ENCODE assay signal across 19 mouse cellular contexts in the genomic region with DNA sequence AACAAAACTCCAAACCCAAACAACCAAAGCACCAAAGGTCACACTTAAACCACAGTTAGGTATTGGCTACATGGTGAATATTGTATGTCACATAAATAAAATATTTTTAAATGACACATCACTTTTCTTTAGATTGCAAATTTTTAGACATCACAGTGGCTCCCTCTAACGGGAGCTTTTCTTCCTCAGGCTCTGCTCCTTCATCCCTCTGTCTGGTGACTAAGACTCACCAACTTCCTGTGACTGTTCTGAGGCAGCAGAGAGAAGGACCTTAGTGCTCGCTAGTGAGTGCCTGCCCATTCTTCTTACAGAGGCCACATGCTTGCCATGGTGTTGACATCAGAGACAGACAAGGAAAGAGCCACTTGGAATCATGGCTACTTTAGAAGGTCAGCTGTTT. TPM values are rescaled to one million over a fixed set of nuclear protein-coding genes. Genes with fewer than 3 reads are reported as not detected.
DNase-seq lines count a peak whose midpoint lies in the region; ATAC-seq and TF ChIP-seq lines count a peak whose summit lies in the region.
"Had no signal": no experiment of that assay in that cellular context is flagged by ENCODE, and none has a peak within 500 bp of the region (broad histone marks: within the 10 kb centered on the region; RNA-seq: fewer than 3 reads in every experiment).

No protein-coding gene starts in this region.

- H3K27ac ChIP-seq in liver, adult 2 months (replicated peaks; ENCODE audit: insufficient read depth, low read depth, low read length) = no peak overlapping the region
- H3K27ac ChIP-seq: forebrain, embryonic 12.5 days; hindbrain, embryonic 14.5 days had no signal

- no peak overlapping the region for H3K4me3 ChIP-seq in liver, adult 2 months (ENCODE audit: insufficient read depth, low read depth, low read length)
- H3K4me3 ChIP-seq: forebrain, embryonic 12.5 days had no signal

- no peak for DNase-seq in frontal cortex, postnatal 14 days (ENCODE audit: low spot score in 2 of 2)
- DNase-seq in liver, adult 2 months (ENCODE audit: extremely low read depth, low read depth, low spot score) = peak; percentile 12
- DNase-seq in liver = no peak
- peak; percentile 52 for DNase-seq in brain, adult 2 months (ENCODE audit: low read depth, low spot score)
- DNase-seq: adrenal gland, postnatal 25 days; cerebellum, adult 9-10 months; heart, postnatal 14 days; kidney, adult 18-20 months; kidney, postnatal 25 days; liver, postnatal 0 days; midbrain, embryonic 14.5 days; right cerebral cortex, adult 18-20 months had no signal

- TF ChIP-seq CTCF in liver, adult 2 months (IDR thresholded peaks at IDR 0.05; ENCODE audit: low read depth, low read length) = no peak

- H3K9ac ChIP-seq in liver, adult 2 months (ENCODE audit: low read depth, low read length) = no peak overlapping the region
- H3K9ac ChIP-seq: forebrain, embryonic 12.5 days; hindbrain, embryonic 14.5 days; liver, postnatal 0 days had no signal

- TF ChIP-seq POLR2A in liver, adult 2 months (IDR thresholded peaks at IDR 0.05; ENCODE audit: extremely low read depth, insufficient read depth, low read length) = no peak

- H3K4me1 ChIP-seq in liver, adult 2 months (ENCODE audit: control insufficient read depth, insufficient read depth, low read length) = no peaks in the 10 kb centered on the region
- H3K4me1 ChIP-seq: forebrain, embryonic 12.5 days had no signal

- H3K79me2 ChIP-seq in liver, adult 2 months (ENCODE audit: control insufficient read depth, insufficient read depth, low read length) = no peaks in the 10 kb centered on the region

- H3K27me3 ChIP-seq in liver, adult 2 months (ENCODE audit: control insufficient read depth, insufficient read depth, low read length) = no peaks in the 10 kb centered on the region
- H3K27me3 ChIP-seq: CH12.LX; forebrain, embryonic 12.5 days had no signal

- H3K36me3 ChIP-seq in liver, adult 2 months (ENCODE audit: control insufficient read depth, insufficient read depth, low read length) = peaks cover 63% of the 10 kb centered on the region

- ATAC-seq in frontal cortex, adult (ENCODE audit: low TSS enrichment) = peak; percentile 85
- ATAC-seq in megakaryocyte progenitor cell, adult 5-6 weeks (replicated peaks; ENCODE audit: poor library complexity) = peak; percentile 45
- no peak for ATAC-seq in erythroid progenitor cell, adult 5-6 weeks (replicated peaks; ENCODE audit: low FRiP score, poor library complexity, severe bottlenecking)
- no peak for ATAC-seq in erythroblast, adult 5-6 weeks (replicated peaks; ENCODE audit: low FRiP score, poor library complexity, severe bottlenecking)
- ATAC-seq: liver, postnatal 0 days had no signal

- WGBS in liver, adult 2 months = 73% methylated on average over 2 of the region's 2 CpGs

RNA-seq across cellular contexts. Expression of a gene that starts 50.9 kb away (rescaled TPM):
- total RNA-seq in liver, adult 2 months (2014; rRNA removed) = 9.4 and 12.3 TPM in 2 replicates
- polyA plus RNA-seq in liver, adult 2 months (2012; rRNA removed) = 14.4 and 14.5 TPM in 2 replicates
- total RNA-seq in megakaryocyte progenitor cell, adult 5-6 weeks (2015) = 38.3 and 40.9 TPM in 2 replicates
- 63.6 and 71.7 TPM in 2 replicates for total RNA-seq in megakaryocyte progenitor cell, adult 5-6 weeks (2017)
- total RNA-seq in erythroid progenitor cell, adult 5-6 weeks (2015; ENCODE audit: low replicate concordance) = 258 and 271 TPM in 2 replicates
- total RNA-seq in erythroid progenitor cell, adult 5-6 weeks (2017; ENCODE audit: low replicate concordance) = 377 and 447 TPM in 2 replicates
- 20.9 and 22.4 TPM in 2 replicates for total RNA-seq in erythroblast, adult 5-6 weeks (2015; ENCODE audit: low replicate concordance)
- total RNA-seq in erythroblast, adult 5-6 weeks (2017; ENCODE audit: low replicate concordance) = 55.9 and 57.4 TPM in 2 replicates

RNA-seq across cellular contexts. Expression of a gene that starts 51.0 kb away (rescaled TPM):
- total RNA-seq in liver, adult 2 months (2014; rRNA removed) = 26.4 and 36.2 TPM in 2 replicates
- 10.7 and 11.3 TPM in 2 replicates for polyA plus RNA-seq in liver, adult 2 months (2012; rRNA removed)
- total RNA-seq in megakaryocyte progenitor cell, adult 5-6 weeks (2015) = 32.7 and 35.1 TPM in 2 replicates
- 19.4 and 26.5 TPM in 2 replicates for total RNA-seq in megakaryocyte progenitor cell, adult 5-6 weeks (2017)
- total RNA-seq in erythroid progenitor cell, adult 5-6 weeks (2015; ENCODE audit: low replicate concordance) = 62.9 and 82.9 TPM in 2 replicates
- total RNA-seq in erythroid progenitor cell, adult 5-6 weeks (2017; ENCODE audit: low replicate concordance) = 53.7 and 56.2 TPM in 2 replicates
- 37.2 and 40.7 TPM in 2 replicates for total RNA-seq in erythroblast, adult 5-6 weeks (2015; ENCODE audit: low replicate concordance)
- total RNA-seq in erythroblast, adult 5-6 weeks (2017; ENCODE audit: low replicate concordance) = 42.6 and 49.3 TPM in 2 replicates

Comparison
In these comparisons a context has a peak if more than half of its experiments do, and no peak if none do; other contexts are left out.
1. DNase-seq: peak in liver, adult 2 months (single experiment) and brain, adult 2 months (single experiment); none in frontal cortex, postnatal 14 days (0 of 2) and liver (single experiment).
2. ATAC-seq: peak in frontal cortex, adult (single experiment) and megakaryocyte progenitor cell, adult 5-6 weeks (single experiment); none in erythroid progenitor cell, adult 5-6 weeks (single experiment) and erythroblast, adult 5-6 weeks (single experiment).